Mouse (Mus musculus): Measurements from ENCODE around the gene Fgl2.

GRCm38 (mm10) chr5:21363343-21363742, 9.1 kb upstream of the Fgl2 start:
- no peak for TF ChIP-seq CTCF (conservative IDR thresholded peaks at IDR 0.05; ENCODE audit: insufficient read depth, insufficient read length, low read depth, low read length)
- TF ChIP-seq POLR2A (IDR thresholded peaks at IDR 0.05; ENCODE audit: low read depth, low read length): no peak
